Mouse (Mus musculus) lung, embryonic 16.5 days (tissue): ENCODE measurements around the gene Fam173a. TPM values are rescaled to one million over a fixed set of nuclear protein-coding genes. Genes with fewer than 3 reads are reported as not detected.
"Not testable (repeated sequence)": the region's sequence is repeated elsewhere in the genome, so short reads cannot be mapped to it uniquely, and the experiment has no call there.

Experiments
- ATAC-seq: fragments of 200-750 bp; cut with Nextera tagmentation; 2 replicates; pipeline ENCODE4 v1.8.0; 2017; ENCODE audit warnings: low read depth, mild to moderate bottlenecking, moderate library complexity
- H3K27ac ChIP-seq: fragments of 300-500 bp; sonication (generic); 2 replicates; pipeline ENCODE4 v1.5.1; 2014; ENCODE audit warnings: mild to moderate bottlenecking, control low read depth, low read length
- H3K27me3 ChIP-seq: fragments of 300-500 bp; sonication (generic); 2 replicates; pipeline ENCODE4 v1.6.1; 2014; ENCODE audit warnings: low read depth, low read length, mixed read lengths; ENCODE audit not compliant: control insufficient read depth, insufficient read depth
- H3K36me3 ChIP-seq: fragments of 300-500 bp; sonication (generic); 2 replicates; pipeline ENCODE4 v1.6.1; 2014; ENCODE audit warnings: low read length; ENCODE audit not compliant: control insufficient read depth, insufficient read depth
- H3K4me1 ChIP-seq: fragments of 300-500 bp; sonication (generic); replicated peaks from 2 replicates; pipeline ENCODE4 v1.6.1; 2014; ENCODE audit warnings: low read length, mixed read lengths; ENCODE audit not compliant: control insufficient read depth, insufficient read depth
- H3K4me2 ChIP-seq: fragments of 300-500 bp; sonication (generic); 2 replicates; pipeline ENCODE4 v1.6.1; 2014; ENCODE audit warnings: low read depth, low read length, control low read depth
- H3K4me3 ChIP-seq: fragments of 300-500 bp; sonication (generic); 2 replicates; pipeline ENCODE4 v1.5.1; 2014; ENCODE audit warnings: mild to moderate bottlenecking, low read length, control low read depth
- H3K9ac ChIP-seq: fragments of 300-500 bp; sonication (generic); 2 replicates; pipeline ENCODE4 v1.6.1; 2014; ENCODE audit warnings: low read length, control low read depth
- H3K9me3 ChIP-seq: fragments of 300-500 bp; sonication (generic); 2 replicates; pipeline ENCODE4 v1.6.1; 2016; ENCODE audit warnings: low read length; ENCODE audit not compliant: control insufficient read depth
- WGBS: fragments of 180-500 bp; shearing (Covaris S2); extraction: QIAGEN DNeasy Blood & Tissue Kit; methylation state at CpG from one replicate; pipeline ENCODE4 v1.1.7; 2014; 5-methylcytosine and 5-hydroxymethylcytosine counted together
- microRNA-seq: library from miRNA; unstranded; fragments of <30 nt; microRNA quantifications from one replicate; pipeline ENCODE4, GENCODE M21; 2016
- polyA plus RNA-seq: library from polyadenylated mRNA; unstranded; fragments of >200 nt; fragmentation: Nextera tagmentation; extraction: Ambion mirVana; gene quantifications from 2 replicates; pipeline ENCODE4 v1.2.1, GENCODE M21; 2015

The Fam173a gene
- polyA plus RNA-seq, 1 experiment from 2014 or later, result 115 TPM

DNA sequence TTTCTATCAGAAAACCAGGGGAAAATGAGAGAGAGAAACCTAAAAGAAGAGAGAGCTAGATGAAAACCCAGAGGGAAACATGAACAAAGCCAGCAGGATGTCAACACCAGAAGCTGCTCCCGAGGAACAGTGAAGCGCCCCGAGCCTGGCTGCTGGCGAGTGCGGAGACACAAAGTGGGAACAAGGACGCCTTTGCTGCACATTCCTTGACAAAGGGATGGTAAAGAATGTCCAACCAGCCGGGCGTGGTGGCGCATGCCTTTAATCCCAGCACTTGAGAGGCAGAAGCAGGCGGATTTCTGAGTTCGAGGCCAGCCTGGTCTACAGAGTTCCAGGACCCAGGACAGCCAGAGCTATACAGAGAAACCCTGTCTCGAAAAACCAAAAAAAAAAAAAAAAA is 51.2 kb downstream of the Fam173a start:
- not testable (repeated sequence) for H3K4me1 ChIP-seq, ATAC-seq, H3K9ac ChIP-seq, H3K27me3 ChIP-seq, H3K4me2 ChIP-seq, H3K27ac ChIP-seq, H3K9me3 ChIP-seq, H3K36me3 ChIP-seq, H3K4me3 ChIP-seq
- 68% methylated on average over 12 of the region's 12 CpGs for WGBS

Small RNA genes lying within 50 kb of the gene (microRNA-seq; reads per million reads assigned to microRNA genes)
- gene Gm25083, result not detected
- not detected for gene Mir3082
- not detected for gene Mir6966

Other genes with a start within 250 kb of the Fam173a start
- gene Sox8, start 222.2 kb downstream of the Fam173a start, polyA plus RNA-seq, result 0.50 and 0.52 TPM in 2 replicates
- gene Lmf1, start 213.8 kb downstream of the Fam173a start, polyA plus RNA-seq, result 26.9 TPM in 2 replicates
- 2.5 and 2.8 TPM in 2 replicates for gene Gng13, start 75.7 kb downstream of the Fam173a start, polyA plus RNA-seq
- 32.2 and 37.0 TPM in 2 replicates for gene Chtf18, start 65.5 kb downstream of the Fam173a start, polyA plus RNA-seq
- 25.0 and 26.6 TPM in 2 replicates for gene Rpusd1, start 65.2 kb downstream of the Fam173a start, polyA plus RNA-seq
- gene Mslnl, start 56.9 kb downstream of the Fam173a start, polyA plus RNA-seq, result 1.4 TPM in 2 replicates
- 42.8 and 68.0 TPM in 2 replicates for gene Msln, start 38.5 kb downstream of the Fam173a start, polyA plus RNA-seq
- gene Narfl, start 19.1 kb downstream of the Fam173a start, polyA plus RNA-seq, result 27.8 and 30.9 TPM in 2 replicates
- 57.5 and 57.7 TPM in 2 replicates for gene Haghl, start 7.2 kb downstream of the Fam173a start, polyA plus RNA-seq
- gene Ccdc78, start 6.3 kb downstream of the Fam173a start, polyA plus RNA-seq, result 2.1 and 4.5 TPM in 2 replicates
- not detected in 2 replicates for gene AC134908.4, start 2.8 kb upstream of the Fam173a start, polyA plus RNA-seq
- 43.3 and 44.2 TPM in 2 replicates for gene Metrn, start 4.2 kb upstream of the Fam173a start, polyA plus RNA-seq
- gene Fbxl16, start 16.2 kb upstream of the Fam173a start, polyA plus RNA-seq, result 1.1 and 1.2 TPM in 2 replicates
- 28.5 and 28.9 TPM in 2 replicates for gene Wdr24, start 30.7 kb upstream of the Fam173a start, polyA plus RNA-seq
- 55.4 and 57.2 TPM in 2 replicates for gene Jmjd8, start 36.0 kb upstream of the Fam173a start, polyA plus RNA-seq
- gene Stub1, start 40.5 kb upstream of the Fam173a start, polyA plus RNA-seq, result 314 and 316 TPM in 2 replicates
- gene Rhbdl1, start 44.4 kb upstream of the Fam173a start, polyA plus RNA-seq, result 0.68 and 1.5 TPM in 2 replicates
- 1.9 and 2.3 TPM in 2 replicates for gene Gm20683, start 48.9 kb upstream of the Fam173a start, polyA plus RNA-seq
- gene Rhot2, start 52.0 kb upstream of the Fam173a start, polyA plus RNA-seq, result 18.3 and 18.6 TPM in 2 replicates
- gene Wdr90, start 68.6 kb upstream of the Fam173a start, polyA plus RNA-seq, result 32.6 and 33.4 TPM in 2 replicates
- 20.6 and 21.6 TPM in 2 replicates for gene Mcrip2, start 75.9 kb upstream of the Fam173a start, polyA plus RNA-seq
- 54.2 and 58.4 TPM in 2 replicates for gene Mettl26, start 82.2 kb upstream of the Fam173a start, polyA plus RNA-seq
- 0.43 and 0.50 TPM in 2 replicates for gene Wfikkn1, start 88.0 kb upstream of the Fam173a start, polyA plus RNA-seq
- gene Rab40c, start 126.8 kb upstream of the Fam173a start, polyA plus RNA-seq, result 23.4 and 26.5 TPM in 2 replicates
- 62.0 and 64.2 TPM in 2 replicates for gene Pigq, start 152.0 kb upstream of the Fam173a start, polyA plus RNA-seq
- 0.41 and 1.1 TPM in 2 replicates for gene Nhlrc4, start 152.1 kb upstream of the Fam173a start, polyA plus RNA-seq
- 0.08 and 0.16 TPM in 2 replicates for gene A930017K11Rik, start 159.7 kb upstream of the Fam173a start, polyA plus RNA-seq
- gene Capn15, start 192.9 kb upstream of the Fam173a start, polyA plus RNA-seq, result 21.1 TPM in 2 replicates